Mouse (Mus musculus) retina, postnatal 1 day (tissue): ENCODE results near the gene Dnajb13.

Experiments used
- DNase-seq: peaks from one replicate; pipeline ENCODE4 v3.0.0-alpha.2; 2012

The Dnajb13 gene

GRCm38 (mm10) chr7:100514573-100514972 lies at the start of gene Dnajb13:
TSS of gene Dnajb13 (minus strand) at chr7:100514960.
- DNase-seq: peak; percentile 34

DNA sequence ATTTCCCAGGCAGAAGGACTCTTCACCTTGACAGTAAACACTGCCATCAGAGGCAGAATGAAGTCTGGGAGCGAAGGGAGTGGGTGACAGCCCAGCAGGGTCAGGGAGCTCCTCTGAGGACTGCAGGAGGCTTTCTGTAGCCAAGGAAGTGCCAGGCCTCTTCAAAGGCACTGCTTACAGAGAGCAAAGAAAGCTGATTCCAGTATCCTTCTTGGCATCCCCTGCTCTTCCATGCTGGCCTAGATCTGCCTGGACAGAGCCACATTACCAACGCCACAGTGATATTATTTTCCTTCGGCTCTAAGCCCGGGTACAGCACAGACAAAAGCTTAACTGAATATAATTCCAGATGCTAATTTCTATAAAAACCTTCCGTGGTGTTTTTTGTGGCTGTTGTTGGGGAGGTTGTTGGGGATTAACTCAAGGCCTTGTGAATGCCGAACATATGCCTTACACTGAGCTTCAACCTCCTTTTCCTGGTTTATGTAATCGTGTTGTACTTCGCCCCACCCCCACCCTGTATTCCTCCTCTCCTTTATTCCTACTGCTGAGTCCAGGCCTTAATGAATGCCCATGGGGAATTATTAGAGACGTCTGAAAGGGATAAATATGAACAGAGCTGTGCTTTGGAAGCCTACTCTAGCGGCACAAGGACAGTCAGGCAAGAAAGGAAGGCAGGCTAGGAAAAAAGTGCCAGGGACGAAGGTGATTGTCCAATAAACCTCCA lies 47.3 kb upstream of the Dnajb13 start:
- DNase-seq: peak; percentile 18

- DNase-seq: no peak
Measured at GRCm38 (mm10) chr7:100559331-100559730, 44.6 kb upstream of the Dnajb13 start.

GRCm38 (mm10) chr7:100557241-100557640 lies 42.5 kb upstream of the Dnajb13 start:
- no peak for DNase-seq

- DNase-seq: peak; percentile 80
Measured at GRCm38 (mm10) chr7:100555431-100555951, 40.7 kb upstream of the Dnajb13 start.

DNA sequence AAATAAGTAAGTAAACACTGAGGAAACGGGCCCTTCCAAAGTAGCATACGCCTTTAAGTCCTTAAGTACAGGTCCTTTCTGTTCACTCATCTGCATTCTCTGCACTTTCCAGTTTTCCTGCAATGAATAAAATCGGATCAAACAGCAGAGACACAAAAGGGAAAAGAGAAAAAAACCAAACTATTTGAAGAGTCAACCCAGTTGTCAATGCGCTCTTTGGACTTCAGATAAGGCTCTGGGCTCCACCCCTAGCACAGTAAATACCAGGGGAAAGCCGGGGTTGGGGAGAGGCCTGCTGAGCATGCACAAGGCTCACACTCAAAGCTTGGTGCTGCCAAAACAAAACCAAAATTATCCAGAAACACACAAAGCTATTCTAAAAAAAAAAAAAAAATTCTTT lies 40.2 kb upstream of the Dnajb13 start:
- DNase-seq: no peak

GRCm38 (mm10) chr7:100550338-100551007 lies 35.7 kb upstream of the Dnajb13 start:
- peak; percentile 36 for DNase-seq

DNA sequence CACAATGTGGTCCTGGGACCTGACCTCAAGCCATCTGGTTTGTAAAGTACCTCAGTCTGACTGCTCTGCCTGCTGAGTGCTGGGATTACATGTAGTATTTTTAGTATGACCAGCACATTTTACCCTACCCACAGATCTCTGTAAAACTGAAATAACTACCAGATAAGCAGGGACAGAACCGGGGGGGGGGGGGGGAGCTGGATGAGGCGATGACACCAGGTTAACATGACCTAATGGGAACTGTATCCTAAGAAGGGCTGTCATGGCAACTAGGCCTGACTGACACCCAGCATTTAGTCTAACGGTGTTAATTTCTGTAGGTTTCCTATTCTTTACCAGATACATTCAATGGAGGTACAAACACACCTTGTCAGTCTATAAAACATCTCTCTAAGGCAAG lies 35.0 kb upstream of the Dnajb13 start:
- DNase-seq: no peak

DNA sequence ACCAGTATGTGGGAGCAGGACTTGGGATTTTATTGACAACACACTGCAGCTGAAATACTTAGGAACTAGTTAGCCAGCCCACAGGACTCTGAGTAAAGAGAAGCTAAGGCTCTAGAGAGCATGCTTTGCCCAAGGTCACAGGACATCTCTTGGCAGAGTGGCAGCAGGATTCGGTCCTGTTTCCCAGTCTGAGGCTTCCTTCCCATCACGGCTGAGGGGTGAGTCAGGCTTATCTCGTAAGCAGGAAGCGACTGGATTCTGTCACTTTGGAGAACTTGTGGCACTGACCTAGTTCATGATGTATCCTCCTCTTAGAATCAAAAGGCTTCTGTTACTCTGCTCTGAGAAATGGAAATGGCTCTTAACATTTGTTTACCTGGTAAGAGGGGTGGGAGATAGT lies 32.9 kb upstream of the Dnajb13 start:
- DNase-seq: no peak

DNA sequence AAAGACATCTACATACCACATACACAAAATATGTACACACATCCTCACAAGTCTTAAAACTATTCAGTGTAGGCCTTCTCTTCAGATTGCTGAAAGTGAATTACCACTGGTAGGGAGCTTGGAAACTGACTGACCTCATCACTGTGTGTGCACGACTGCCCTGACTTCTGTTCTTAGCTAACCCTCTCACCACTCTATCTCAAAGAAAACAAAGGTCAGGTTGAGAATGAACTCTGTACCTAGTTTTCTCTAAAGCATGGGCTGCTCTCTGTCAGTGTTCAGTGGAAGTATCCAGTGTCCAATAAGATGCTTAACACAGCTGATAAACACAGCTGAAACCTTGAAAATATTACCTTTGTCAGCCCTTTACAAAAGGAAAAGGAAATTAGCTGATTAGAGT lies 29.7 kb upstream of the Dnajb13 start:
- DNase-seq: no peak

GRCm38 (mm10) chr7:100539516-100539915 lies 24.8 kb upstream of the Dnajb13 start:
- no peak for DNase-seq

DNA sequence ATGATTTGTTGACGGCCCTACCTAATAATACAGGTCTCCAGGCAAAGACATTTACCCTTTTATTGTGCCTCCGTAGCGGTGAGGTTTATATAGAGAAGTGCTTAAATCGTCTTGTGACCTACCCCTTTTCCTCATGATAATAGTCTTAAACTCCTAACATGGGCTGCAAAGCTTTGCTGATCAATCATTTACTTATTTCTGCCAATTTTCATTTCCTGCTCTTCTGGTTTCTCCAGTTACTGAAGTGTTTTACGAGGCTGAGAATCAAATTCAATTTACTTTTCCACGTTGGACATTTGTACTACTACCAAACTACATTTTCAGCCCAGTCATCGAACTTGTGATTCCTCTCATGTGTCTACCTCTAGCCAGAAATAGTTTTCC lies 22.8 kb upstream of the Dnajb13 start:
- no peak for DNase-seq

DNA sequence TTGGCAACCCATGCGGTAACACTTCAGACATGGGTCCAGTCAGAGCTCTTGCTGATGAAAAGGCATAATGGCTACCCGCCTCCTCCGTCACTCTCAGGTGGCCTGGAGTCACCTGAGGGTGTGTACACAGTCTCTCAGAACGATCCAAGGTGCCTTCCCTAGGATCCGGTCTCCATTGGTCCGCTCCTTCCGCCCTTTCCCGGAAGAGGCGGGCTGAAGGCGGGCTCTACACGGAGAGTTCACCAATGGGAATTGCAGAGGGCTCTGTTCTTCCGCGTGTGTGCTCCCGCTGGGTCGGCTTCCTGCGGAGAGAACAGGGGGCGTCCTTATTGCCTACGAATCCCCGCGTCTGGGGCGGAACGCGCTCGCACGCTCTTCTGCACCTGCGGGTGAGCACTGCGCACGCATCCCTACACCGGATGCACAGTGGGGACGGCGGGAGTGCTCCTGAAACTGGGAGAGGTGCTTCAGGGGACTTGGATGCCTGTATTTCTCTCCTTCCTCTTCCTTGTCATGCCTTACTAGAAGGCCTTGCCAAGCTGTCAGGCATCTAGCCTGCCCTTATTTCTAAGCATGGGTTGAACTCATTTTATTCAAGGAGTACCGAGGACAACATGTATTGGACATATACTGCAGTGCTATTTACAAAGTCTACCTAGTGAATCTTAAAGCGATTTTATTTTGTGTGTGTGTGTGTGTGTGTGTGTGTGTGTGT lies 22.2 kb upstream of the Dnajb13 start, which contains the start of gene Coa4:
Gene Coa4, plus strand, starts transcription at position 268 of the 715 bp plus-strand sequence.
- DNase-seq: peak; percentile 97

DNA sequence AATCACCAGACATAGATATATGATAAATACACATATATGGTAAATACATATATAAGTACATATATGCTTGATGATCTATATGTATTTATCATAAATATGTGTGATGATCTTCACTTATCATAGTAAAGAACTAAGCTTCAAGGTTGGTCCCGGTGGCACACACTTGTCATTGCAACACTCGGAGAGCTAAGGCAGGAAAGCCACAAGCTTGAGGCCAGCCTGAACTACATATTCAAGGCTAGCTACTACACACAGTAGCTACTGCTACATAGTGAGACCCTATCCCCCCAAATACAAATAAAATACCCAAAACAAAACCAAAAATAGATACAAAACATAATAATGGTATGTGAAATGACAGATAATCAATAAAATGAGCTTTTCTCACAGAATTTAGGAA lies 21.1 kb upstream of the Dnajb13 start:
- DNase-seq: no peak

GRCm38 (mm10) chr7:100534216-100534615 lies 19.5 kb upstream of the Dnajb13 start:
- DNase-seq: no peak

DNA sequence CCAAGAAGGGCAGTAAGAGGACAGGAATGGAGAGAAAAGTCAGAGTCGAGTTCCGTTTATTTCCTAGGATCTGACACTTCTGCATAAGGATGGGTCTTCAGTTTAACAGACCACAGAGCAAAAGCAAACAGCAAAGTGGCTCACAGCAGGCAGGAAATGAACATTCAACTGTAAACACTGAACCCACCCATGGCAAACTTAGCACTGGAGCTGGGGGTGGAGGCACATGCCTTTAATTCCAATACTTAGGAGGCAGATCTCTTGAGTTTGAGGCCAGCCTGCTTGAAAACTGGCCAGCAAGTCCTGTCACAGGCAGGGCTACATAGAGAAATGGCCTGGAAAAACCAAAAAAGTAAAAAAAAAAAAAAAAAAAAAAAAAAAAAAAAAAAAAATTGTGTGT lies 18.7 kb upstream of the Dnajb13 start:
- no peak for DNase-seq

GRCm38 (mm10) chr7:100530766-100531165 lies 16.0 kb upstream of the Dnajb13 start:
- no peak for DNase-seq

- DNase-seq: no peak
Measured at GRCm38 (mm10) chr7:100524669-100525068, 9.9 kb upstream of the Dnajb13 start.

GRCm38 (mm10) chr7:100522222-100522621 lies 7.5 kb upstream of the Dnajb13 start:
- DNase-seq: no peak

- peak; percentile 85 for DNase-seq
Measured at GRCm38 (mm10) chr7:100520663-100521285, 6.0 kb upstream of the Dnajb13 start.

DNA sequence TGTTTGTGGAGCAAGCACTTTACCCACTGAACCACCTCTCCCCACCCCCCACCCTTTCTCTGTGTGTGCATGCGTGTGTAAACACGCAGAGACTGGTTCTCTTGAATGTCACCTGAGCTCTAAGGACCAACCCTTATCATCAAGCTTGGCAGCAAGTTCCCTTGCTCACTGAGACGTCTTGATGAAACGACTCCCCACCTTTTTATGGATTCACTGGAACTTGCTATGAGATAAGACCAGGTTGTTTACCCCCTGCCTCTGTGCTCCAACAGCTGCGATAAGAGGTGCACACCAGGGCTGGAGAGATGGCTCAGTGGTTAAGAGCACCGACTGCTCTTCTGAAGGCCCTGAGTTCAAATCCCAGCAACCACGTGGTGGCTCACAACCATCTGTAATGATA lies 5.4 kb upstream of the Dnajb13 start:
- no peak for DNase-seq

- DNase-seq: no peak
Measured at GRCm38 (mm10) chr7:100511602-100512001, 3.2 kb downstream of the Dnajb13 start.

DNA sequence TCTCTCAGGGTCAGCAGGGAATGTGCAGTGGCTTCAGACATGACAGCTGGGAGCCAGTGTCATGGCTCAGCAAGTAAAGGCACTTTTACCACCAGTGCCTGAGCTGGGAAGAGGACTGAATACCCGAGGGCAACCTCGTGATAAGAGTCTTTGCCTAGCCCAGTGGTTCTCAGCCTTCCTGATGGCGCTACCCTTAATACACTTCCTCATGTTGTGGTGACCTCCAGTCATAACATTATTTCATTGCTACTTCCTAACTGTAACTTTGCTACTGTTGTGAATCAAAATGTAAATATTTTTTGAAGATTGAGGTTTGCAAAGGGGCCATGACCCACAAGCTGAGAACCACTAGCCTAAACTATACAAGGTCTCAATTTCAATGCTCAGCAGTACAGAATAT lies 6.1 kb downstream of the Dnajb13 start:
- no peak for DNase-seq
